Mouse (Mus musculus): ENCODE measurements around the gene Sv2b.

DNA sequence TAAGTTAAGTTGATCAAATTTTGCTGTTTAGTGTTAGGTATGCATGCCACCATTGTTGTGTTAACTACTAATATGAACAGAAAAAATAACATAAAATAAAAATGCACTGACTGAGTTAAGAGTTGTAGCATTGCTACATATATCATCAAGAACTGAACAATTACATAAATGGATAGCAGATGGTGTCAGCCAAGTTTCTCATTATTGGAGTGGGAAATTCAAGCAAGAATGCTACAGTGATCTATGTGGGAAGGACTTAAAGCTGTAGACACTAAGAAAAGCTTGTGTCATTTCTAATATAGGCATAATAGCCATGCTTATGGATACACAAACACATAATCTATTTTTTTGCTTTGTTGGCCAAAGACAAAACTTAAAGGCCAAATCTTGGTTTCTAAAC lies 228.9 kb downstream of the Sv2b start:
- TF ChIP-seq CTCF (IDR thresholded peaks at IDR 0.05; ENCODE audit: low read depth, low read length) (no peak), POLR2A (IDR thresholded peaks at IDR 0.05; ENCODE audit: extremely low read depth, insufficient read depth, low read length) (no peak)

All from liver, adult 2 months (tissue).